Mouse (Mus musculus) left cerebral cortex, postnatal 25 days (tissue): Measurements from ENCODE around the gene Ndufa5. TPM values are rescaled to one million over a fixed set of nuclear protein-coding genes. Genes with fewer than 3 reads are reported as not detected.

ENCODE experiments used
- DNase-seq, 2 experiments: peaks; one replicate each; pipeline ENCODE4 v3.0.0; 2022; ENCODE audit warnings: low spot score in 2 of 2, mixed read lengths in 1 of 2
- intact Hi-C: fragments of 180-260 bp; cut with DNase I; formaldehyde crosslinking; loops from one replicate; pipeline ENCODE4 v1.15.1; 2025
- total RNA-seq, 2 experiments: library from RNA; stranded (reverse); gene quantifications; 2 replicates each; pipeline ENCODE4 v1.2.3; 2021

The Ndufa5 gene
- total RNA-seq, 2 experiments from 2014 or later = 271 to 274 TPM

DNA sequence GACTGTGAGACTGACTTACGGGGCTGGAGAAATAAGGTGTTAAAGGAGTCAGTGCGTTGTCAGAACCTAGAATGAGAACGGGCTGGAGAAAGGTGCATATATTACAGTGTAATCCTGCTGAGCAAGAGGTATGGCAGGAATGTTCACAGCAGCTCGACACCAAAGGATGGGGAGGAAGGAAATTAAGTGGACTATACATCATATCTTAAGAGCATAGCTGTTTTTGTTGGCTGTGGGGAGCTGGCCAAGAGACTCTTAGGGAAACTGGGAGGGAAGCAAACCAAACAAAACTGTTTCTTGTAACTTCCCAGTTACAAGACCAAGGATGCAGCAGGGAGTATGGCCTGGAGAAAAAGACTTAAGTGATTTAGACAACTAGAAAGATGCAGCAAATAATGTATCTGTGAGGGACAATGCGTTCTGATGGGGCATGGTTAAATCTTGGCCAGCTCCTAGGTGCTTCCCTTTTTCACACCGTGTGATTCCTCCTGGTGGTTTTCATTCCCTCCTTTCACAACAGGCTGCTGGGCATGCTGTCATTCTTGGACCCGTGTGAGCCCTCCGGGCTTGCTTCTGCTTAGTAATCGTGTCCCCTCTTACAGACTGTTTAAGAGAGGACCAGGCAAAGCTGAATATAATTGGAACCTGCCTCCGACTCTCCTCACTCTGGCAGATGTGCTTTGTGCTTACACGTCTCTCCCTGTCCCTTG lies 3.1 kb upstream of the Ndufa5 start:
- intact Hi-C loops = loop anchor here (2.0 to 10.0 kb wide), 4 partner anchors 81 to 1234 kb away; no protein-coding TSS in a partner anchor
- DNase-seq = no peak

DNA sequence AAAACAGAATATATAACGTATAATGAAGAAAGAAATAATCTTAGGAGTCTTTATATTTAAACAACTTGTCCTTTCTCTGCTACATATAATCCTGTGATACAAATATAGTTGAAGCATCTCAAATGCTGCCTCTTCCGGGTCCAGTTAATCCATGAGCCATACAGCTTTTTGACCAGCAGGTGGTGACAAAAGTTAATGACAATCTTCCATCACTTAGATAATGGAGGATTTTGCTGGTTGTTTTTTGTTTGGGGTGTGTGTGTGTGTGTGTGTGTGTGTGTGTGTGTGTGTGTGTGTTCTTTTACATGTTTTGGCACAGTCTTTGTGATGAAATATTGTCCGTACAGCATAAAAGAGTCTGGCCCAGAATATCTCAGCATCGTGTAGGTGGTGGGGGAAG lies 2.4 kb upstream of the Ndufa5 start:
- intact Hi-C loops = loop anchor here (2.0 to 10.0 kb wide), 4 partner anchors 82 to 1235 kb away; no protein-coding TSS in a partner anchor
- DNase-seq = peak; percentile 49 to 70

DNA sequence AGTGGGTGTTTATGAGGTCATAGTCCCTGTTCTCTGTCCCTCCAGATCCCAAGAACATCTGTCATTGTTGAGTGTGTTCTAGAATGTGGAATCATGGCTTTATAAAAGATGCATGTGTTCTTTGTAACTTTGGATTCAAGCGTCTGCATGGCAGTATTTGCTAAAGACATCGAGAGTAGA lies 141 bp upstream of the Ndufa5 start, which contains the start of gene Asb15:
Asb15 (plus strand) TSS at position 81 of the 180 bp plus-strand sequence.
- DNase-seq = no peak
- intact Hi-C loops = no loop called here

DNA sequence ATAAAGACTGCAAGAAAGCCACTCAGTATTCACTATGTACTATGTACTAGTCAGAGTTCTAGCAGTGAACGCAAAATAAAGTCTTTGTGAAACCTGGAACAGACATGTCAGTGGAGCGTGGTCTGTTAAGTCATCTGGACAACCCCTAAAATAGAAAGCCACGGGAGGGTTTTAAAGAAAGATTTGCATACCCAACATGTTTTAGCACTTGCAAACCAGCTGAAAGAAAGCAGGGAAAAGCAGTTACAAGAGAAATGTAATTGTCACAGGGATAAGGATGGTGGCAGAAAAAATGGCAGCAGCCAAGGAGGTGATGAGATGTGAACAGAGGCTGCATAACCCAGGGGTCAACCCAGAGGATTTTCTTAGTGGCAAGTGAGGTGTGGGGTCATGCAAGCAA lies 2.1 kb downstream of the Ndufa5 start:
- DNase-seq = peak in 1 of 2 experiments; percentile 39
- intact Hi-C loops = no loop called here

DNA sequence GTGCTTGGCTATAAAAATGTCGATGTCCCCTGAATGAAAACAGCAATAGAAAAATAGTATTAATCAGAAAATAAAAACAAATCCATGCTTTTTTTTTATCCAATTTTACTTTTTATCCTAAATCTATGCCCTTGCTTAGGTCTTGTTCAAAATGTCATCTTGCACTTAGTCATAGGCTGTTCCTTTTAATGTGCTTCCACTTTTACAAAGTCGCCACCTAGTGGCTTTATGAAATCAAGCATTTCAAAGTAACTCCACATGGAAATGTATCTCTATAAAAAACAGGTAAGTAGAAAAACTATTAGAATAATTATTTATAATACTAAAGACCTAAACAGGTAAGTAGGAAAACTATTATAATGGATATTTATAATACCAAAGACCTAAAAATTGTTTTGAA lies 11.6 kb downstream of the Ndufa5 start:
- intact Hi-C loops = loop anchor here (10.0 kb wide), 1 partner anchor 1021 kb away; no protein-coding TSS in a partner anchor
- peak in 1 of 2 experiments; percentile 71 for DNase-seq

DNA sequence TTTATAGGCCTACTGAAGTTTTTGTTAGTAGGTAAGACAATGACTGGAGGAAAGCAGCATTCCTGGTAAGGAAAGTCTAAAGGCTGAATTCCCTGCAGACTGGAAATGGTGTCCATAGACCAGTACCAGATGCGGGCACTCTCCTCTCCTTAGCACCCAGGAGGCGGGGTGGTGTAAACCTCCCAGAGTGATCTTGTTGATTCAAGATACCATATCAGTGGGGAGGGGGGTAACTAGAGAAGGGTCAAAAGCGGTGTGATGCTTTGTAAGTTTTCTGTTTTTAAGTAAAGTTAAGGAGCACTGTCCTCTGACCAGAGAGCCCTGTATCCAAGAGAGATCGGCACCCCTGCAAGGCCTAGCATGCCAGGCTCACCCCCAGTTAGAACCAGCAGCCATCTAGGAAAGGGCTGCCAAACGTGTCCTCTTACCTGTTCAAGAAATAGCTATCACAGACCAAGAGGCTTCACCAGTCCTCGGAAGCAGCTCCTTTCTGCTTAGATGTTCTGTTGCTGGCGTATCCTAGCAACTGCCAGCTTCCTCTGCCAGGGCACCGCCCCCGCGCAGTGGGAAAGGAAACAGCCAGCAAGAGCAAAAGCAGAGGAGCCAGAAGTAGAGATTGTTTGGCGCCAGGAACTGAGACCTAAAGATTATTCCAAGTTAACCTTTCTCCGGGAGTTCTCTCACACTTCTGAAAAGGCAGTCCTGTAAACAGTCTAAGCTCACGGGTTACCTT lies 13.1 kb downstream of the Ndufa5 start, which contains the start of gene Iqub:
Iqub (minus strand) TSS at position 516 of the 733 bp plus-strand sequence.
- intact Hi-C loops = loop anchor here (10.0 kb wide), 1 partner anchor 1020 kb away; no protein-coding TSS in a partner anchor
- peak; percentile 85 to 96 for DNase-seq

DNA sequence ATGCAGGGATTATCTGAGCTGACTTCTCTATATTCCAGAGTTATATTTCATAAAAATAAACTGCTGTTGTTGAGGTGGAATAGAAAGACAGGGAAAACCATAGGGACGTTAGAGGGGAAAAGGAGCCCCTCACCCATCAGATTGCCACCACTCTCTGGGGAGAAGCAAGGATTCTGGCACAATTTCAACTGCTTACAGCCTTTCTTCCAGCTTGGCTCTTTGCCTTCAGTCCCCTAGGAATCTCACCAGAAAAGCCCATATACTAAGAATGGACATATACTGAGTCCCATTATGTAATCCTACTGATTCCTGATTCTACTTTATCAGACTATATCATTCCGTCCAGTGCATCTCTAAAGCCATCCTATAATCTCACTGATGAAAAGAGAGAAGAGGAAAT lies 23.7 kb downstream of the Ndufa5 start:
- intact Hi-C loops = no loop called here
- no peak for DNase-seq

DNA sequence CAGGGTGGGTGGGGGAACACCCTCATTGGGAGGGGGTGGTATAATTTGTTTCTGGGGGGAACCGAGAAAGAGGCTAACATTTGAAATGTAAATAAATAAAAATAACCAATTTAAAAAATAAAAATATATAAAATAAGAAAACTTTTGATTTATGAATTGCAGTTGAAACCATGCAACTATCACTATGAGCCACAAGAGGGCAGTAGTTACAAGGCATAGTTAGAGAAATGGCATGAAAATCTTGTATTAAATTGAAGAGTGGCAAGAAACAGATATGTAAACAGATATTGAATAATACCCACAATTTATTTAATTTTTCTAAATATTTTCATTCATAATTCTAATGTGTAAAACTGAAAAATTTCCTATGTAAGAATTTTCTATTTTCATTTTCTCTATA lies 37.5 kb downstream of the Ndufa5 start:
- peak in 1 of 2 experiments; percentile 31 for DNase-seq
- intact Hi-C loops = no loop called here

DNA sequence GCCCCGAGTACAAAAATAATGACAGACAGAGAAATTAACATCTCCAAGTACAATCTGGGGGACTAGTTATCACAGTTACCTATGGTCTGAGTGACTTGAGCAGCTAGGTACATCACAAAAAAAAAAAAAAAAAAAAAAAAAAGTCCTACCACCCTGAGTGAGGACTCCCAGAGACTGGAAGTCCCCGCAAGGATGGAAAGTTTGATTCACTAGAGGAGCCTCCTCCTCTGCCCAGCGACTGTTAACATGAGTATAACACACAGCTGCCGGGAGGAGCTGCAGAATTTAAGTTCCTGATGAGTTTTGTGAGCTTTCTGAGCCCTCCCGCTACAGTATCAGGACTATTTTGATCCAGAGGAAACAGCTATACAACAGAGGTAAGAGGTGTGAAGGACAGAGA lies 41.3 kb downstream of the Ndufa5 start:
- DNase-seq = no peak
- intact Hi-C loops = loop anchor here (5.0 kb wide), 1 partner anchor 36 kb away; no protein-coding TSS in a partner anchor

DNA sequence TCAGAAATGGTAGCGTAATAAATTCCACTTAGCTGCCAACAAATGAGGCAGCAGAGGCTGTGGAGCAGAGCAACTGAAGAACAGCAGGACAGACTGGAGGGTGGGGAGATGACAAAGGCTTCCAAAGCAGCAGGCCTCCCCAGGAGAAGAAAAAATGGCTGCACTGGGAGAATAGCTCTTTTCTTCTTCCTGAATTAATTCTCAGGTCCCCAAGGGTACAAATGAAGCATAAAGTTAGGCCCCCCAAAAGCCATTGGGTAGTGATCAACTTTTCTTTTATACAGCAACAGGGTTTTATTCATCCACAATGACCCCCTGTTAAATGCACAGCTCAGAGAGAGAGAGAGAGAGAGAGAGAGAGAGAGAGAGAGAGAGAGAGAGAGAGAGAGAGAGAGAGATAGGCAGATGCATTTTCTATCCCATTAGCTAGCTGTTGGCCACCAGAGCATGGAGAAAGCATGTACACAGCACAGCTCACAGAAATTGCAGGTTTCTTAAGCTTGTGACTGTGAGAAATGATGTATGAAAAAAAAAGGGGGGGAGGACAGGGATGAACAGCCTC lies 57.2 kb downstream of the Ndufa5 start:
- intact Hi-C loops = loop anchor here (5.0 kb wide), 1 partner anchor 53 kb away; no protein-coding TSS in a partner anchor
- DNase-seq = peak; percentile 20 to 72

DNA sequence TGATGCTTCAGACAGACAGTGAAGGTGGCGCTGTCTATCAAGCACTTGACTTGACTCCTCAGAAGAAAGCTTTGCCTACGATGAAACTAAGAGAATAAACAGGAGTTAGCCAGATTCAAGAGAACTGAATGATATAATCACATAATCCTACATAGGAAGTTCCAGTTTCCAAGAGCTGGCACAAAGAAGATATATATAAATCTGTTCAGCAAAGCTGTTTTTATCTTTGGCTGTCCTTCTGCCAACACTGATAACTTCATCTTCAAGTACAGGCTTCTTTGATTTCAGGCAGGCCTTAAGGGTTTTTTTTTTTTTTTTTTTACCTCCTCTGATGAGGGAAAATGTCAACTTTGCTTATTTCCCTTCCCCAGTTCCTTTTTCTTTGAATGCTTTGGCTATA lies 57.7 kb downstream of the Ndufa5 start:
- intact Hi-C loops = loop anchor here (5.0 kb wide), 1 partner anchor 53 kb away; no protein-coding TSS in a partner anchor
- DNase-seq = peak in 1 of 2 experiments; percentile 79

Other genes starting within 250 kb of the Ndufa5 start
- gene Iqub, start 12.9 kb downstream of the Ndufa5 start, total RNA-seq = 1 to 10 TPM; 1.7 to 2.0 TPM
- not detected for gene Asb15, start 131 bp upstream of the Ndufa5 start, total RNA-seq
- gene Lmod2, start 69.7 kb upstream of the Ndufa5 start, total RNA-seq = not detected
- 100 to 1,000 TPM; 108 to 126 TPM for gene Wasl, start 137.0 kb upstream of the Ndufa5 start, total RNA-seq
- gene Hyal6, start 205.2 kb upstream of the Ndufa5 start, total RNA-seq = not detected
- gene Hyal4, start 220.3 kb upstream of the Ndufa5 start, total RNA-seq = not detected